Mouse (Mus musculus) testis, adult 2 months (tissue): Measurements from ENCODE around the gene Sorcs1.

Experiments used
- CTCF ChIP-seq: fragments of 200-500 bp; IDR thresholded peaks from 2 replicates; pipeline ENCODE4 v1.5.1; 2012; ENCODE audit warnings: low read depth, mild to moderate bottlenecking, inconsistent platforms, low read length, moderate library complexity; ENCODE audit not compliant: control insufficient read depth, insufficient read depth, insufficient replicate concordance
- POLR2A ChIP-seq: fragments of 200-500 bp; IDR thresholded peaks from 2 replicates; pipeline ENCODE4 v1.6.1; 2012; ENCODE audit warnings: low read depth, mild to moderate bottlenecking, inconsistent platforms, low read length, moderate library complexity; ENCODE audit not compliant: control insufficient read depth

- no peak for TF ChIP-seq POLR2A
- no peak for TF ChIP-seq CTCF
These were observed 190.0 kb downstream of the Sorcs1 start for GRCm38 (mm10) chr19:50488421-50488820.
